Mouse (Mus musculus): ENCODE measurements around the gene Icam2. TPM values are rescaled to one million over a fixed set of nuclear protein-coding genes. Genes with fewer than 3 reads are reported as not detected.
"Not testable (repeated sequence)": the region's sequence is repeated elsewhere in the genome, so short reads cannot be mapped to it uniquely, and the experiment has no call there.

Gene Icam2
- polyA plus RNA-seq, 1 experiment from 2014 or later: 26.2 TPM

DNA sequence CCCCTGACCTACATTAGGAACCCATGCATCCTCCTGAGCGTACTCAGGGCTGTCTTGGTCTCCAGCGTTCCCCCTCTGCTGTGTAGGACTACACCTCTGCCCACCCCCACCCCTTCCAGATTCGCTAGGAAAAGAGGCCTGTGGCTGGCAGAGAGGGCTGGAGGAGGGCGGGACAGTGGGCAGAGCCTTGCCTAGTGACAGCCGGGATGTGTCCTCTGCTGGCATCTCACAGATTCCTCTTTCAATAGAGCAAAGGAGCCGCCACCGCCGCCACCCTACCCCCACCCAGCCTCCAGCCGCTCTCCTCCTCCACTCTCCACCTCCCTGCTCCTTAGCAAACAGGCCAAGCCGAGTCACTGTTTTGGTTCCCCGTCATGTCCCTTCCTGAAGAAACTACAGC lies 23.2 kb downstream of the Icam2 start:
- Histone ChIP-seq H3K4me1 (peaks cover 20% of the 10 kb centered on the region), H3K36me3 (no peaks in the 10 kb centered on the region), H3K9ac (peak overlapping the region; percentile 33; the same call in 1 of the 2 replicates), H3K4me2 (peak overlapping the region; percentile 35), H3K9me3 (no peaks in the 10 kb centered on the region), H3K27me3 (no peaks in the 10 kb centered on the region), H3K27ac (no peak overlapping the region; the same call in 1 of the 2 replicates), H3K4me3 (no peak overlapping the region)
- WGBS: 7% methylated on average over 11 of the region's 11 CpGs
- peak; percentile 22; the same call in 1 of the 2 replicates for ATAC-seq (ENCODE audit: insufficient number of reproducible peaks, insufficient read depth, low FRiP score, low TSS enrichment, low read depth)

DNA sequence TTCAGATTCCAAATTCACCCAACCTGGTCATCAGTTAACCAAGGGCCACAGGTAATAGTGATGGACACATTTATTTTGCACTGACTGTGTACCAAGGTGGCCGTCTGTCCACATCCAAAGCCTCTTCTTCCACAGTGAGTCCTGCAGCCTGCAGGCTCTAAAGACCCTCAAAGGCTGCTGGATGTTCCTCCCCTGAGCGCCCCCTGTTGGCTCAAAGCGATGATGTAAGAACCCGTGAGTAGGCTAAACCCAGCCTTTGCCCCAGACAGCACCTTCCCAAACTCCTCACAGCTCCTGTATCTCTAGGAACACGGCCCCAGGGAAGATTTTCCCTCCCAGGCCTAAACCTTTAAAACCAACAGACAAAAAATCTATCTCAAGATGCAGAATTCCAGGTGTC lies 28.5 kb downstream of the Icam2 start:
- Histone ChIP-seq H3K4me2 (no peak overlapping the region), H3K27ac (no peak overlapping the region), H3K27me3 (no peaks in the 10 kb centered on the region), H3K4me1 (no peaks in the 10 kb centered on the region), H3K9ac (no peak overlapping the region), H3K9me3 (no peaks in the 10 kb centered on the region), H3K36me3 (no peaks in the 10 kb centered on the region), H3K4me3 (no peak overlapping the region)
- no peak for ATAC-seq (ENCODE audit: insufficient number of reproducible peaks, insufficient read depth, low FRiP score, low TSS enrichment, low read depth)
- WGBS: 18% methylated on average over 5 of the region's 5 CpGs

DNA sequence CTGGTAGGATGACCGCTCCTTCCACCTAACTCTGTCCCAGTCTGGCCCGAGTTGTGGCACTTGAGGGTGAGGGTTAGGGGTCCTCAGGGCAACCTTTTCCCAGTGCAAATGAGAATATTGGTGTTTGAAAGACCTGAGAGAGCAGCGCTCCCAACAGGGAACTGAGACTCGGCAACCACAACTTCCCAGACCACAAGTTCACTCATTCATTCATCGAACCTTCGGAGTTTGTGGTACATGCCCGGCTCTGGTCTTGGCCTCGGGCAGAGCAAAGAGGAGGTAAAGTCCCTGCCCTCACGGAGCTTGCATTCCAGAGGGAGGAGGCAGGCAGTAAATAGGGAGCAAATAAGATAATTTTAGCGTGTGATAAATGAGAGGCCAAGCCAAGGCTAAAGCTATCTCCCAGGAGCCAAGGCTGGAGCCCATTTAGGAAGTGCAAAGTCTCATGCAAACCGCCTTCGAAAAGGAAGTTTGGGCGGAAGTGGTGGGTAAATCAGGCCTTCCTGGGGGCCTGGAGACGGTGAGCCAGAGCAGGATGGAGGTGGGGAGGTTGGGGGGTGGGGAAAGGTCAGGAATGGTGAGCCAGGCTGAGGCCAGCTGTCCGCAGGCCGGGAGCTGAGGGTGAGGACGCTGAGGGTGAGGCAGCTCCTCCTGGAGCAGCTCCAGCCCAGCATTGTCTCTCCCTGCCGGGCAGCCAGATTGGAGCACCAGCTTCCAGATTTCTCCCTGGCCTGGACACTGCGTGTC lies 32.3 kb downstream of the Icam2 start:
- no peak overlapping the region for H3K27ac ChIP-seq
- H3K4me1 ChIP-seq: no peaks in the 10 kb centered on the region
- no peak for ATAC-seq (ENCODE audit: insufficient number of reproducible peaks, insufficient read depth, low FRiP score, low TSS enrichment, low read depth)
- H3K27me3 ChIP-seq: no peaks in the 10 kb centered on the region
- no peaks in the 10 kb centered on the region for H3K9me3 ChIP-seq
- no peak overlapping the region for H3K4me3 ChIP-seq
- no peaks in the 10 kb centered on the region for H3K36me3 ChIP-seq
- no peak overlapping the region for H3K9ac ChIP-seq
- no peak overlapping the region for H3K4me2 ChIP-seq
- 62% methylated on average over 19 of the region's 19 CpGs for WGBS

DNA sequence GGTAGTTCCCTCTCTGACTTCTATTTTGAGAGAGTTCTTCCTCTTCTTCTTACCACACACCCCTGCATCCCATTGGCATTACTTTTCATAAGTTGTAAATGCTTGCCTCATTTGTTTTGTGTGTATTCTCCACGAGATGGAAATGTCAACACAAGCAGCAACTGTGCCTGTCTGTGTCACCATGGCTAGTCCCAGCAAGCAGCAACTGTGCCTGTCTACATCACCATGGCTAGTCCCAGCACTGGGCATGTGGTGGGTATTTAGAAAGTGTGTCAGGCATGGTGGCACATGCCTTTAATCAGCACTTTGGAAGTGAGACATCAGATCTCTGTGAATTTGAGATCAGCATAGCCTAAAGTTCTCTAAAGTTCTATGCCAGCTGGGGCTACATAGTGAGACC lies 33.7 kb downstream of the Icam2 start:
- Histone ChIP-seq H3K4me2 (no peak overlapping the region), H3K27me3 (no peaks in the 10 kb centered on the region), H3K9ac (no peak overlapping the region), H3K36me3 (no peaks in the 10 kb centered on the region), H3K9me3 (no peaks in the 10 kb centered on the region), H3K4me1 (no peaks in the 10 kb centered on the region), H3K27ac (no peak overlapping the region), H3K4me3 (no peak overlapping the region)
- 61% methylated on average over 1 of the region's 1 CpGs for WGBS
- ATAC-seq (ENCODE audit: insufficient number of reproducible peaks, insufficient read depth, low FRiP score, low TSS enrichment, low read depth): no peak

DNA sequence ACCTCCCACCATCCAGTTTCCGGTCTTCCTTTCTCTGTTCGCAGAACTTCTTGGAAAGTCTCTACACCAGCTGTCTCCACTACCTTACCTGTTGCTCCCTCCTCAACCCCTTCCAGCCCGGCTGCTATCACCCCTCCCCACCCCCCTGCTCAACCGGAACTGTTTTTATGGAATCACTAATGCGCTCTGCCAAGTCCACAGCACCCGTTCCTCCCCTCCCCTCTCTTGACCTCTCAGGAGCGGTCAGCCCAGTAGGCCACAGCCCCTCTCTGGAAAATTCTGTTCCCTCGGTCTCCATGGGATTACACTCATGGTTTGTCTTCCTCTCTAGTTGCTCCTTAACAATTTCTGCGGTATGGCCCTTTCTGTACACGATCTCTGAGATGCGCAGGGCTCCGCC lies 34.7 kb downstream of the Icam2 start, which contains the start of gene Scn4a:
Scn4a (minus strand) TSS at position 101 of the 400 bp plus-strand sequence.
- no peaks in the 10 kb centered on the region for H3K27me3 ChIP-seq
- H3K27ac ChIP-seq: no peak within 1 kb of the TSS
- no peaks in the 10 kb centered on the region for H3K9me3 ChIP-seq
- no peaks in the 10 kb centered on the region for H3K4me1 ChIP-seq
- WGBS: 88% methylated on average over 12 of the region's 12 CpGs
- no peak within 1 kb of the TSS for H3K9ac ChIP-seq
- no peaks in the 10 kb centered on the region for H3K36me3 ChIP-seq
- ATAC-seq (ENCODE audit: insufficient number of reproducible peaks, insufficient read depth, low FRiP score, low TSS enrichment, low read depth): no peak
- no peak within 1 kb of the TSS for H3K4me2 ChIP-seq
- no peak within 1 kb of the TSS for H3K4me3 ChIP-seq

DNA sequence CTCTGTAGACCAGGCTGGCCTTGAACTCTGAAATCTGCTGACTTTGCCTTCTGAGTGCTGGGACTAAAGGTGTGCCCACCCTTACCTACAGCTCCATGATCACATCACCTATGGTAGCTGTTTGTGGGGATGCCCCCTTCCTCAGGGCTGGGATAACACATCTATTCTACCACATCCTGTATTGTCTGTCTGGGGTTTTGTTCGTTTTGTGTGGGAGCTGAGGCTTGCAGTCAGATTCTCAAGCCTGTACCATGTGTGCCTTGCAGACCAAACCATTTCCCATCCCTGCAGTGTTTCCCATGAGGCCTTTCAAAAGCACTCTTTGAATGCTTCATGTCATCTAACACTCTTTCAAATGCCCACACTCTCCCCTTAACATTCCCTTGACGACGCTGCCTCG lies 35.9 kb downstream of the Icam2 start:
- no peak overlapping the region for H3K9ac ChIP-seq
- H3K4me2 ChIP-seq: no peak overlapping the region
- H3K36me3 ChIP-seq: no peaks in the 10 kb centered on the region
- no peaks in the 10 kb centered on the region for H3K9me3 ChIP-seq
- no peaks in the 10 kb centered on the region for H3K4me1 ChIP-seq
- H3K27me3 ChIP-seq: no peaks in the 10 kb centered on the region
- no peak for ATAC-seq (ENCODE audit: insufficient number of reproducible peaks, insufficient read depth, low FRiP score, low TSS enrichment, low read depth)
- H3K4me3 ChIP-seq: no peak overlapping the region
- H3K27ac ChIP-seq: no peak overlapping the region
- WGBS: 73% methylated on average over 4 of the region's 4 CpGs

DNA sequence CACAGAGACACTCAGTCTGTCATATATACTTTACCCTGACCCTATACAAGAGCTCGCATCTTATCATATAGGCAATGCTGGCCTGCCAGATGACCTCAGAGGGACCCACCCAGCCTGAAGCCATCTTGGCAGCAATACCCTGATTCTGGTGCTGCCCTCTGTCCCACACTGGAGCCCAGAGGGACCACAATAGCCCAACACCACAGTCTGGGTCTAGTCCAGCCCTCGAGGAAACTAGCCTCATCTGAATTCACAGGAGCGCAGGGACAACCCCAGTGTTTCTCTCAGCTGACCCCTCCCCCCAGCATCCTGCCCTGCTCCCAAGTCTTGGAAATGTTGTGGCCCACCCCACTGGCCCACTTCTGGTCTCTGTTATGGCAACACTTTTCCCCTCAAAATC lies 36.6 kb downstream of the Icam2 start:
- H3K9ac ChIP-seq: no peak overlapping the region
- no peaks in the 10 kb centered on the region for H3K36me3 ChIP-seq
- WGBS: 58% methylated on average over 3 of the region's 3 CpGs
- ATAC-seq (ENCODE audit: insufficient number of reproducible peaks, insufficient read depth, low FRiP score, low TSS enrichment, low read depth): no peak
- no peaks in the 10 kb centered on the region for H3K4me1 ChIP-seq
- no peak overlapping the region for H3K4me3 ChIP-seq
- no peak overlapping the region for H3K27ac ChIP-seq
- H3K4me2 ChIP-seq: no peak overlapping the region
- no peaks in the 10 kb centered on the region for H3K27me3 ChIP-seq
- H3K9me3 ChIP-seq: no peaks in the 10 kb centered on the region

DNA sequence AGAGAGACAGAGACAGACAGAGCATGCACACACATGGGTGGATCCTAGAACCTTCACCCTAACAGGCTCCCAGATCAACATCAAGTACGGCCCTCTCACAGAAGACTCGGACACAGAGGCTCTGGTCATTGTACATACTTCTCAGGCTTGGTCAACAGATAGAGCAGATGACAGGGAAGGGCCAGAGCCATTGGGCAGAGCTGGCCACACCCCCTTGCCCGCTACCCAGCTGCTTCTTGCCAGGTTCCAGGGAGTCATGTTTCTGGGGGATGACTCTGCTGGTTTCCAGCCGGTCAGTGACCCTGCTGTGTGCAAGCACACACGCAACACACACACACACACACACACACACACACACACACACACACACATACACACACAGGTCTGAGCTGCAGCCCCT lies 37.0 kb downstream of the Icam2 start:
- Histone ChIP-seq H3K4me1 (no peaks in the 10 kb centered on the region), H3K27ac (no peak overlapping the region), H3K4me3 (no peak overlapping the region), H3K4me2 (no peak overlapping the region), H3K27me3 (no peaks in the 10 kb centered on the region), H3K9ac (no peak overlapping the region), H3K9me3 (no peaks in the 10 kb centered on the region), H3K36me3 (no peaks in the 10 kb centered on the region)
- no peak for ATAC-seq (ENCODE audit: insufficient number of reproducible peaks, insufficient read depth, low FRiP score, low TSS enrichment, low read depth)
- WGBS: 46% methylated on average over 5 of the region's 5 CpGs

DNA sequence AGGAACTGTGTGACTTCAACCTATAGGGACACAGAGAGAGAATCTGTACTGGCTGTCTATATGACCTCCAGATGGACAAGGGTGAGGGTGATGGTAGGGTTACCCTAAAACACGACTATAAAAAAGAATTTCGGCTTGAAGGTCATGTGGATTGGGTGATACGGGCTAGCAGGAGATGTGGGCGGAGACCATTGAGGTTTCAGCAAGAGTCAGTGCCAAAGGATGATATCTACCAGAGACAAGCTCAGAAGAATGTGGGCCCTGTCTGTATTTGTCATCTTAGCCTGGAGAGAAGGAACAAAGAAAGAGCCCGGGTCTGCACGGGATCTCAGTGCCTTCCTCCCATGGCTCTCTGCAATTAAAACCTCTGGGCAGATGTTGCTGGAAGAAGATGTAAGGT lies 38.1 kb downstream of the Icam2 start:
- Histone ChIP-seq H3K4me3 (no peak overlapping the region), H3K36me3 (no peaks in the 10 kb centered on the region), H3K9ac (no peak overlapping the region), H3K27ac (no peak overlapping the region), H3K9me3 (no peaks in the 10 kb centered on the region), H3K4me2 (no peak overlapping the region), H3K4me1 (no peaks in the 10 kb centered on the region), H3K27me3 (no peaks in the 10 kb centered on the region)
- ATAC-seq (ENCODE audit: insufficient number of reproducible peaks, insufficient read depth, low FRiP score, low TSS enrichment, low read depth): no peak
- WGBS: 78% methylated on average over 6 of the region's 6 CpGs

DNA sequence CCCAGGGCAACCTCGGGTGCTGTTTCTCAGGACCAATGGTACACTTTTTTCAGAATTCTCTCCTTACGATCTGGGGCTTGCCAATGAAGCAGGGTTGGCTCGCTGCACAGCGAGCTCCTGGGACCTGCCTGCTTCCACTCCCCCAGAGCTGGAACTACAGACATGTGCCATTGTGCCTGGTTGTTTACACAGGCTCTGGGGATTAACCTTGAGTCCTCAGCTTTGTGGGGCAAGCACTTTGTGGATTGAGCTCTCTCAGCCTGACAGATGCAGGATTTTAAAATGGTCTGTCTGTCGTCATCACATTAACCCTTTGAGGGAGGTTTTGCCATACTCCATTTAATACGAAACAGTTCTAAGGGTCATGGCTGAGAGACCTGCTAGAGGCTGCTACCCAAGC lies 43.0 kb downstream of the Icam2 start:
- no peak overlapping the region for H3K9ac ChIP-seq
- no peaks in the 10 kb centered on the region for H3K27me3 ChIP-seq
- no peak for ATAC-seq (ENCODE audit: insufficient number of reproducible peaks, insufficient read depth, low FRiP score, low TSS enrichment, low read depth)
- no peak overlapping the region for H3K4me2 ChIP-seq
- H3K27ac ChIP-seq: no peak overlapping the region
- H3K36me3 ChIP-seq: no peaks in the 10 kb centered on the region
- no peaks in the 10 kb centered on the region for H3K4me1 ChIP-seq
- no peaks in the 10 kb centered on the region for H3K9me3 ChIP-seq
- WGBS: 40% methylated on average over 6 of the region's 6 CpGs
- no peak overlapping the region for H3K4me3 ChIP-seq

DNA sequence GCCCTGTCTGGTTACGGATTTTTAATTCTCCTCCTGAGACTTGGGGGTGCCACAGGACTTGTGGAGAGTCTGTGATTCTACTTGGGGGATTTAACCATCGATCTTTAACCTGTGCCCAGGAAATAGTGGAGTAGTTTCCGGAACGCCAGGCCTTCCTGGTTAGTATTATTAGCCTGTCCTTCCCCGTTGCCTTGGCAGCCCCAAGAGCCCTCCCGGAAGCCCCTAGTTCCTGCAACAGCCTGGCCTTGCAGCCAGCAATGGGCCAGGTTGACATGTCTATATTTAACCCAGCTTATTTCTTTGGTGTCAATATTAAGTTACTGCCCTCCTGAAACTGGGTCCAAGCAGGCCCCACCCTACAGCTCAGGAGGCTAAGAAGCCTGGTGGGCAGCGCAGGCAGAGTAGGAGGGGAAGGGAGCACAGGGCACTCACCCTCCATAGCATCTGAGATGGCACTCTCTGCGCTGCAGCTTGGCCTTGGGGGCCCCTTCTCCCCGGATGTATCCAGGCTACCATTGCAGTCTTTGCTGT lies 46.8 kb downstream of the Icam2 start:
- H3K4me3 ChIP-seq: no peak overlapping the region
- no peaks in the 10 kb centered on the region for H3K9me3 ChIP-seq
- 75% methylated on average over 9 of the region's 9 CpGs for WGBS
- H3K9ac ChIP-seq: no peak overlapping the region
- no peaks in the 10 kb centered on the region for H3K36me3 ChIP-seq
- no peaks in the 10 kb centered on the region for H3K27me3 ChIP-seq
- no peak overlapping the region for H3K27ac ChIP-seq
- H3K4me1 ChIP-seq: no peaks in the 10 kb centered on the region
- H3K4me2 ChIP-seq: no peak overlapping the region
- no peak for ATAC-seq (ENCODE audit: insufficient number of reproducible peaks, insufficient read depth, low FRiP score, low TSS enrichment, low read depth)

DNA sequence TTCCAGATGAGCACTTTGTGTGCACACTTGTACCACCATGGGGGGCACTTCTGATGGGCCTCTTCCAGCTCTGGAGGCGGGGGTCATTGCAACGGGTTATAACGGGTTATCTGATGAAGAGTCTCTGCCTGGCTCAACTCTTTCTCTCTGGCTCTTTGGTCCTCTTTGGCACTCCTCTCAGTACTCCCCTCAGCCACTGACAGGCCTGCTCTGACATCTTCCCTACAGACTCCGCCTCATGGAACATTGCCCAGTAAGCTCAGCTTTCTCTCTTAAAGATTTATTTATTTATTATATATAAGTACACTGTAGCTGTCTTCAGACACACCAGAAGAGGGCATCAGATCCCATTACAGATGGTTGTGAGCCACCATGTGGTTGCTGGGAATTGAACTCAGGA lies 48.6 kb downstream of the Icam2 start:
- H3K9ac ChIP-seq; H3K36me3 ChIP-seq; H3K27ac ChIP-seq; H3K4me2 ChIP-seq; H3K4me1 ChIP-seq; ATAC-seq (ENCODE audit: insufficient number of reproducible peaks, insufficient read depth, low FRiP score, low TSS enrichment, low read depth); H3K27me3 ChIP-seq; H3K9me3 ChIP-seq; H3K4me3 ChIP-seq: not testable (repeated sequence)
- 87% methylated on average over 4 of the region's 4 CpGs for WGBS

All from embryonic facial prominence, embryonic 13.5 days (tissue).